Mouse (Mus musculus): ENCODE measurements around the gene Mog. TPM values are rescaled to one million over a fixed set of nuclear protein-coding genes. Genes with fewer than 3 reads are reported as not detected.

Gene Mog
- polyA plus RNA-seq, 1 experiment from 2014 or later: not detected

GRCm38 (mm10) chr17:37063686-37064495 is 40.7 kb upstream of the Mog start:
- H3K27ac ChIP-seq (ENCODE audit: low read depth, low read length): no peak overlapping the region
- no peaks in the 10 kb centered on the region for H3K4me1 ChIP-seq (replicated peaks; ENCODE audit: control insufficient read depth, insufficient read depth, low read length)
- no peak overlapping the region for H3K9ac ChIP-seq (ENCODE audit: low read depth, low read length)
- no peak overlapping the region for H3K4me3 ChIP-seq (ENCODE audit: low read depth, low read length)
- no peaks in the 10 kb centered on the region for H3K9me3 ChIP-seq (ENCODE audit: control insufficient read depth)
- TF ChIP-seq CTCF (IDR thresholded peaks at IDR 0.05; ENCODE audit: low read depth): no peak
- H3K4me2 ChIP-seq (replicated peaks; ENCODE audit: low read depth): no peak overlapping the region
- WGBS: 82% methylated on average over 11 of the region's 11 CpGs
- no peak for ATAC-seq
- H3K36me3 ChIP-seq (ENCODE audit: control insufficient read depth, insufficient read depth): peaks cover 57% of the 10 kb centered on the region
- no peaks in the 10 kb centered on the region for H3K27me3 ChIP-seq (replicated peaks; ENCODE audit: control insufficient read depth, insufficient read depth, low read length)

- no peak overlapping the region for H3K4me2 ChIP-seq (replicated peaks; ENCODE audit: low read depth)
- no peak for ATAC-seq
- no peak overlapping the region for H3K9ac ChIP-seq (ENCODE audit: low read depth, low read length)
- H3K4me3 ChIP-seq (ENCODE audit: low read depth, low read length): no peak overlapping the region
- H3K4me1 ChIP-seq (replicated peaks; ENCODE audit: control insufficient read depth, insufficient read depth, low read length): no peaks in the 10 kb centered on the region
- H3K9me3 ChIP-seq (ENCODE audit: control insufficient read depth): no peaks in the 10 kb centered on the region
- WGBS: 75% methylated on average over 10 of the region's 10 CpGs
- H3K36me3 ChIP-seq (ENCODE audit: control insufficient read depth, insufficient read depth): peaks cover 52% of the 10 kb centered on the region
- H3K27ac ChIP-seq (ENCODE audit: low read depth, low read length): no peak overlapping the region; the same call in 1 of the 2 replicates
- no peak for TF ChIP-seq CTCF (IDR thresholded peaks at IDR 0.05; ENCODE audit: low read depth)
- no peaks in the 10 kb centered on the region for H3K27me3 ChIP-seq (replicated peaks; ENCODE audit: control insufficient read depth, insufficient read depth, low read length)
These were observed 39.9 kb upstream of the Mog start for GRCm38 (mm10) chr17:37063063-37063462.

GRCm38 (mm10) chr17:37062101-37062641 is 39.0 kb upstream of the Mog start:
- H3K36me3 ChIP-seq (ENCODE audit: control insufficient read depth, insufficient read depth): peaks cover 46% of the 10 kb centered on the region; the same call in 1 of the 2 replicates

DNA sequence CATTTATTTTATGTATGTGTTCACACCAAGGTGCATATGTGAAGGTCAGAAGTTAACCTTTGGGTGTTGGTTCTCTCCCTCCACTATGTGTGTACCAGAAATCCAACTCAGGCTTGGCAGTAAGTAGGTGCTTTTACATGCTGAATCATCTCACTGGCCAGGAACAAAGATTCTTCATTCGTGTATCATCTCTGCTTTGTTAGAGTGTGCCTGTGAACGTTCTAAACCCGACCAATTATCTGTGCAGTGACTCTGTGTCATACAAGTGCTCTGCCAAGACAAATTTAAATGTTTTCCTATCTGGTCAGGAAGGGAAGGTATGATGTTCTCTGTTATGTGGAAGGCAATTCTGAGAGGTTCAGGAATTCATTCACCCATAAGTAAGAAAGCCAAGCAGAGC is 38.2 kb upstream of the Mog start:
- Histone ChIP-seq H3K4me1 (replicated peaks; ENCODE audit: control insufficient read depth, insufficient read depth, low read length) (no peaks in the 10 kb centered on the region), H3K9me3 (ENCODE audit: control insufficient read depth) (no peaks in the 10 kb centered on the region), H3K27ac (ENCODE audit: low read depth, low read length) (no peak overlapping the region), H3K27me3 (replicated peaks; ENCODE audit: control insufficient read depth, insufficient read depth, low read length) (no peaks in the 10 kb centered on the region), H3K9ac (ENCODE audit: low read depth, low read length) (no peak overlapping the region), H3K36me3 (ENCODE audit: control insufficient read depth, insufficient read depth) (peaks cover 48% of the 10 kb centered on the region; the same call in 1 of the 2 replicates), H3K4me3 (ENCODE audit: low read depth, low read length) (no peak overlapping the region), H3K4me2 (replicated peaks; ENCODE audit: low read depth) (no peak overlapping the region)
- 87% methylated on average over 3 of the region's 3 CpGs for WGBS
- ATAC-seq: no peak
- TF ChIP-seq CTCF (IDR thresholded peaks at IDR 0.05; ENCODE audit: low read depth): no peak

More at GRCm38 (mm10) chr17:37062101-37062641, 39.0 kb upstream of the Mog start:
- no peak overlapping the region for H3K27ac ChIP-seq (ENCODE audit: low read depth, low read length)
- no peak for TF ChIP-seq CTCF (IDR thresholded peaks at IDR 0.05; ENCODE audit: low read depth)
- WGBS: 80% methylated on average over 10 of the region's 10 CpGs
- no peaks in the 10 kb centered on the region for H3K9me3 ChIP-seq (ENCODE audit: control insufficient read depth)
- no peak for ATAC-seq
- no peaks in the 10 kb centered on the region for H3K4me1 ChIP-seq (replicated peaks; ENCODE audit: control insufficient read depth, insufficient read depth, low read length)
- no peak overlapping the region for H3K4me3 ChIP-seq (ENCODE audit: low read depth, low read length)
- no peaks in the 10 kb centered on the region for H3K27me3 ChIP-seq (replicated peaks; ENCODE audit: control insufficient read depth, insufficient read depth, low read length)
- H3K4me2 ChIP-seq (replicated peaks; ENCODE audit: low read depth): no peak overlapping the region
- H3K9ac ChIP-seq (ENCODE audit: low read depth, low read length): no peak overlapping the region

DNA sequence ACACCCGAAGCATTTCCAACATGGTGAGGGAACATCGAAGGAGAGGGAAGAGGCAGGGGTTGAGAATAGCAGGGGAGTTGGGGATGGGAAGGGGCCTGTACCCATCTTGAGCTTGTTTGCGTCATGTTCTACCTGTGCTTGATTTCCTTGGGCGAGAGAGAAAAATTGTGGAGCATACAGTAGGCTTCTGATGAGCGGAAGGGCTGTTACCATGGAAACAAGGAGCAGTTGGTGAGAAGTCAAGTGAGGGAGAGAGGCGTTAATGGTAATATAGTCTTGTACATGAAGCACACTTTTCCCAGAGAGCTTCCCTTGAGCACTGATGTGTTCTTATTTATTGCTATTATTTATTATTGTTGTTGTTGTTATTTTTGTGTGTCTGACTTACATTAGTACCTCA is 33.8 kb upstream of the Mog start:
- no peaks in the 10 kb centered on the region for H3K9me3 ChIP-seq (ENCODE audit: control insufficient read depth)
- no peak overlapping the region for H3K4me3 ChIP-seq (ENCODE audit: low read depth, low read length)
- no peak for ATAC-seq
- H3K9ac ChIP-seq (ENCODE audit: low read depth, low read length): no peak overlapping the region
- no peak for TF ChIP-seq CTCF (IDR thresholded peaks at IDR 0.05; ENCODE audit: low read depth)
- H3K36me3 ChIP-seq (ENCODE audit: control insufficient read depth, insufficient read depth): peaks cover 24% of the 10 kb centered on the region; the same call in 1 of the 2 replicates
- no peak overlapping the region for H3K4me2 ChIP-seq (replicated peaks; ENCODE audit: low read depth)
- whole genome bisulfite sequencing: 92% methylated on average over 6 of the region's 6 CpGs
- H3K4me1 ChIP-seq (replicated peaks; ENCODE audit: control insufficient read depth, insufficient read depth, low read length): no peaks in the 10 kb centered on the region
- no peaks in the 10 kb centered on the region for H3K27me3 ChIP-seq (replicated peaks; ENCODE audit: control insufficient read depth, insufficient read depth, low read length)
- no peak overlapping the region for H3K27ac ChIP-seq (ENCODE audit: low read depth, low read length)

GRCm38 (mm10) chr17:37051745-37052144 is 28.5 kb upstream of the Mog start:
- H3K9ac ChIP-seq (ENCODE audit: low read depth, low read length): no peak overlapping the region
- H3K4me1 ChIP-seq (replicated peaks; ENCODE audit: control insufficient read depth, insufficient read depth, low read length): peaks cover 7% of the 10 kb centered on the region; the same call in 1 of the 2 replicates
- no peak for ATAC-seq
- H3K4me2 ChIP-seq (replicated peaks; ENCODE audit: low read depth): no peak overlapping the region
- peaks cover 9% of the 10 kb centered on the region; the same call in 1 of the 2 replicates for H3K27me3 ChIP-seq (replicated peaks; ENCODE audit: control insufficient read depth, insufficient read depth, low read length)
- H3K9me3 ChIP-seq (ENCODE audit: control insufficient read depth): no peaks in the 10 kb centered on the region
- no peak overlapping the region for H3K4me3 ChIP-seq (ENCODE audit: low read depth, low read length)
- no peak overlapping the region for H3K27ac ChIP-seq (ENCODE audit: low read depth, low read length)
- H3K36me3 ChIP-seq (ENCODE audit: control insufficient read depth, insufficient read depth): peaks cover 9% of the 10 kb centered on the region; the same call in 1 of the 2 replicates
- 71% methylated on average over 4 of the region's 4 CpGs for WGBS
- no peak for TF ChIP-seq CTCF (IDR thresholded peaks at IDR 0.05; ENCODE audit: low read depth)
